Mouse (Mus musculus) induced T-regulatory cell, adult 2 months (primary cell): ENCODE data around the gene Vmn1r90.
"Not testable (repeated sequence)": the region's sequence is repeated elsewhere in the genome, so short reads cannot be mapped to it uniquely, and the experiment has no call there.

ENCODE experiments used
- DNase-seq: peaks from one replicate; pipeline ENCODE4 v3.0.0-alpha.2; 2012; ENCODE audit warnings: low read depth

Vmn1r90 gene

GRCm38 (mm10) chr7:14563406-14563805 lies at the start of gene Vmn1r90:
Gene Vmn1r90 (minus strand): TSS chr7:14563506.
- DNase-seq: no peak

GRCm38 (mm10) chr7:14593009-14593408 lies 29.7 kb upstream of the Vmn1r90 start:
- DNase-seq: not testable (repeated sequence)

GRCm38 (mm10) chr7:14552284-14552683 lies 11.0 kb downstream of the Vmn1r90 start:
- DNase-seq: no peak

GRCm38 (mm10) chr7:14525280-14525679 lies 38.0 kb downstream of the Vmn1r90 start:
- no peak for DNase-seq

- DNase-seq: no peak
Observed at GRCm38 (mm10) chr7:14522636-14523035, 40.7 kb downstream of the Vmn1r90 start.

GRCm38 (mm10) chr7:14518301-14518700 lies 45.0 kb downstream of the Vmn1r90 start:
- DNase-seq: no peak
